Mouse (Mus musculus): ENCODE measurements around the gene Lnx2. TPM values are rescaled to one million over a fixed set of nuclear protein-coding genes. Genes with fewer than 3 reads are reported as not detected.

Gene Lnx2
- total RNA-seq, 2 experiments from 2014 or later = 16.5 to 16.6 TPM

- no peak for DNase-seq
These were observed 25.4 kb downstream of the Lnx2 start for GRCm38 (mm10) chr5:147050816-147051499.

GRCm38 (mm10) chr5:147049544-147050209 lies 26.7 kb downstream of the Lnx2 start:
- DNase-seq = no peak

- DNase-seq = no peak
These were observed 30.5 kb downstream of the Lnx2 start for GRCm38 (mm10) chr5:147045929-147046328.

GRCm38 (mm10) chr5:147045311-147045710 lies 31.1 kb downstream of the Lnx2 start:
- no peak for DNase-seq

GRCm38 (mm10) chr5:147043240-147043844 lies 33.0 kb downstream of the Lnx2 start:
- no peak for DNase-seq

- no peak for DNase-seq
These were observed 34.1 kb downstream of the Lnx2 start for GRCm38 (mm10) chr5:147041965-147042937.

- no peak for DNase-seq
These were observed 37.0 kb downstream of the Lnx2 start for GRCm38 (mm10) chr5:147039394-147039793.

- DNase-seq = no peak
These were observed 38.8 kb downstream of the Lnx2 start for GRCm38 (mm10) chr5:147037601-147038000.

GRCm38 (mm10) chr5:147036661-147037060 lies 39.7 kb downstream of the Lnx2 start:
- no peak for DNase-seq

GRCm38 (mm10) chr5:147036028-147036427 lies 40.4 kb downstream of the Lnx2 start:
- DNase-seq = peak; percentile 46

- DNase-seq = no peak
These were observed 41.1 kb downstream of the Lnx2 start for GRCm38 (mm10) chr5:147035301-147035700.

- DNase-seq = no peak
These were observed 42.1 kb downstream of the Lnx2 start for GRCm38 (mm10) chr5:147034283-147034682.

- DNase-seq = no peak
These were observed 43.2 kb downstream of the Lnx2 start for GRCm38 (mm10) chr5:147033155-147033554.

GRCm38 (mm10) chr5:147031281-147031680 lies 45.1 kb downstream of the Lnx2 start:
- DNase-seq = no peak

GRCm38 (mm10) chr5:147024331-147025034 lies 51.9 kb downstream of the Lnx2 start:
- no peak for DNase-seq

GRCm38 (mm10) chr5:147023245-147023970 lies 53.0 kb downstream of the Lnx2 start:
- DNase-seq = no peak

GRCm38 (mm10) chr5:147021546-147022265 lies 54.7 kb downstream of the Lnx2 start:
- DNase-seq = no peak

GRCm38 (mm10) chr5:147020579-147020978 lies 55.8 kb downstream of the Lnx2 start:
- DNase-seq = no peak

- DNase-seq = no peak
These were observed 57.6 kb downstream of the Lnx2 start for GRCm38 (mm10) chr5:147018761-147019160.

GRCm38 (mm10) chr5:147017526-147017925 lies 58.9 kb downstream of the Lnx2 start:
- no peak for DNase-seq
